Mouse (Mus musculus): Measurements from ENCODE around the gene Mboat1.

DNA sequence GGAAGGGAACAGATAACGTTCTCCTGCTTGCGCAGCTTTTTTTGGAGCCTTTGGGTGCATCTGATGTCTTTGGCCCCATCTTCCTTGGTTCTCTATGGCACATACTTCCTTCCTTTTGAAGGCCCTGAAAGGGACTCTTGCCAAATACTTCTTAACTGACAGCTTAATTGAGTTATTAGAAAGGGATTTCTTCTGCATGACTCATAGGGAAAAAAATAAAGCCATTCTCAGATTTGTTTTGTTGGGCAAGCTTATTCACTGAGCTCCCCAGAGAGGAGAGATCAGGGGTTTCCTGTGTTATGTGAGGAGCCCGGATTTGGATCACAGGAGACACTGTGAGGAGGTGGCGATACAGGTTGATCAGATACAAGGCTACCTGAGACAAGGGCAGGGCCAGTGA lies 40.4 kb upstream of the Mboat1 start:
- TF ChIP-seq CTCF (conservative IDR thresholded peaks at IDR 0.05; ENCODE audit: insufficient read depth, insufficient read length, low read depth, low read length), result no peak
- TF ChIP-seq POLR2A (IDR thresholded peaks at IDR 0.05; ENCODE audit: low read depth, low read length), result no peak
